Mouse (Mus musculus): ENCODE measurements around the gene Usp5.

DNA sequence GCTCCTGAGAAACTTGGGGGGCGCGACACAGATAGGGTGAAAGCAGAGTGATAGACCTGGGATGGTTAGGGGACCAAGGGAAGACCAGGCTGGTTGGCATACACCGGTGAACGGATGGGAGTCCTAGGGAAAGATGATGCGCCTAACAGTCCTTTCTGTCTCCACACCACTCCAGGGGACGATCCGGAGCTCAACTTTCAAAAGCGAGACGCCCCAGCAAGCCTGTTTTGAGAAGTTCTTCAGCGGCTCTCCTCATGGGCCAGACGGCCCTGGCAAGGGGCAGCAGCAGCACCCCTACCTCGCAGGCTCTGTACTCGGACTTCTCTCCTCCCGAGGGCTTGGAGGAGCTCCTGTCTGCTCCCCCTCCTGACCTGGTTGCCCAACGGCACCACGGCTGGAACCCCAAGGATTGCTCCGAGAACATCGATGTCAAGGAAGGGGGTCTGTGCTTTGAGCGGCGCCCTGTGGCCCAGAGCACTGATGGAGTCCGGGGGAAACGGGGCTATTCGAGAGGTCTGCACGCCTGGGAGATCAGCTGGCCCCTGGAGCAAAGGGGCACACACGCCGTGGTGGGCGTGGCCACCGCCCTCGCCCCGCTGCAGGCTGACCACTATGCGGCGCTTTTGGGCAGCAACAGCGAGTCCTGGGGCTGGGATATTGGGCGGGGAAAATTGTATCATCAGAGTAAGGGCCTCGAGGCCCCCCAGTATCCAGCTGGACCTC lies 20.1 kb downstream of the Usp5 start:
- peak; percentile 62 for TF ChIP-seq CTCF (IDR thresholded peaks at IDR 0.05; ENCODE audit: extremely low read depth, insufficient read length, insufficient replicate concordance, low read depth, low read length)
- TF ChIP-seq POLR2A (IDR thresholded peaks at IDR 0.05; ENCODE audit: low read depth, low read length): no peak
